In genomic region chr16:92402216-92402615, GRCm38 (mm10) we compare ENCODE assay signal across 12 mouse cellular contexts. TPM values are rescaled to one million over a fixed set of nuclear protein-coding genes. Genes with fewer than 3 reads are reported as not detected.
DNase-seq lines count a peak whose midpoint lies in the region; ATAC-seq lines count a peak whose summit lies in the region.
"Had no signal": no experiment of that assay in that cellular context is flagged by ENCODE, and none has a peak within 500 bp of the region (broad histone marks: within the 10 kb centered on the region; RNA-seq: fewer than 3 reads in every experiment).

No protein-coding gene starts in this region.

- H3K9me3 ChIP-seq in heart, embryonic 16.5 days (replicated peaks; ENCODE audit: control insufficient read depth, low read length): no peaks in the 10 kb centered on the region

- peak overlapping the region; percentile 63 for H3K27ac ChIP-seq in heart, embryonic 16.5 days (ENCODE audit: low read length)
- H3K27ac ChIP-seq: liver, embryonic 14.5 days had no signal

- H3K9ac ChIP-seq in heart, embryonic 16.5 days (ENCODE audit: low read length): 0 out of 2 replicates have a peak overlapping the region, but pooled peaks have one; percentile 49
- H3K9ac ChIP-seq: liver, embryonic 14.5 days had no signal

- 41% methylated on average over 8 of the region's 8 CpGs for WGBS in heart, embryonic 16.5 days

- H3K27me3 ChIP-seq in heart, embryonic 16.5 days (ENCODE audit: control insufficient read depth, insufficient read depth, low read length): no peaks in the 10 kb centered on the region

- peak; percentile 28 to 69 for DNase-seq in adrenal gland, adult (ENCODE audit: inconsistent age in 2 of 2, low spot score in 1 of 2)
- no peak for DNase-seq in adrenal gland, postnatal 4 days (ENCODE audit: low spot score in 2 of 2)
- no peak for DNase-seq in heart, postnatal 4 days
- DNase-seq in urinary bladder, postnatal 36 days (ENCODE audit: low spot score in 2 of 2): peak; percentile 18 to 43
- DNase-seq in urinary bladder, postnatal 4 days (ENCODE audit: low spot score in 2 of 2): no peak
- DNase-seq in retina, postnatal 1 day: no peak
- DNase-seq in spleen, postnatal 14 days (ENCODE audit: low spot score in 2 of 2): no peak
- DNase-seq: kidney, adult 8-10 months had no signal

- ATAC-seq in heart, embryonic 16.5 days (replicated peaks; ENCODE audit: extremely low read depth, insufficient read depth, low FRiP score): no peak

- peaks cover 36% of the 10 kb centered on the region for H3K4me1 ChIP-seq in heart, embryonic 16.5 days (ENCODE audit: control insufficient read depth, insufficient read depth, low read length)

- no peak overlapping the region for H3K4me2 ChIP-seq in heart, embryonic 16.5 days (ENCODE audit: low read depth, low read length)

- H3K4me3 ChIP-seq in heart, embryonic 16.5 days (ENCODE audit: low read length): no peak overlapping the region

- no peaks in the 10 kb centered on the region for H3K36me3 ChIP-seq in heart, embryonic 16.5 days (ENCODE audit: control insufficient read depth, insufficient read depth)

RNA-seq across cellular contexts. Expression of gene Kcne1, which starts 42.9 kb away (rescaled TPM):
- total RNA-seq in adrenal gland, postnatal 4 days (2021): under 1 TPM in 1 of 2 experiments, not detected in 1; 0.34 TPM
- polyA plus RNA-seq in heart, embryonic 16.5 days (2015; fragmentation: Nextera tagmentation; extraction: Ambion mirVana): 166 and 187 TPM in 2 replicates
- total RNA-seq in heart, postnatal 4 days (2021): 100 to 1,000 TPM; 317 to 359 TPM
- total RNA-seq: common myeloid progenitor, adult 5-6 weeks; left cerebral cortex, adult 18-20 months had no signal
- polyA plus RNA-seq: liver, embryonic 14.5 days had no signal

Comparison
In these comparisons a context has a peak if more than half of its experiments do, and no peak if none do; other contexts are left out.
1. DNase-seq: peak in adrenal gland, adult (2 of 2) and urinary bladder, postnatal 36 days (2 of 2); none in adrenal gland, postnatal 4 days (0 of 2), heart, postnatal 4 days (single experiment), urinary bladder, postnatal 4 days (0 of 2), retina, postnatal 1 day (single experiment) and spleen, postnatal 14 days (0 of 2).
2. RNA of gene Kcne1, which starts 42.9 kb away (total RNA-seq): 317 to 359 TPM in heart, postnatal 4 days; 0.34 TPM in adrenal gland, postnatal 4 days; every median in the first group is over 100 times any median in the second.